Mouse (Mus musculus) heart, embryonic 12.5 days (tissue): ENCODE data around the gene Bcl2l10. TPM values are rescaled to one million over a fixed set of nuclear protein-coding genes. Genes with fewer than 3 reads are reported as not detected.
A peak's percentile ranks its signal among the peaks of the same experiment; 100 is the strongest.

Source experiments
- ATAC-seq: fragments of 200-750 bp; cut with Nextera tagmentation; 2 replicates; pipeline ENCODE4 v1.8.0; 2017; ENCODE audit warnings: moderate TSS enrichment, moderate library complexity; ENCODE audit not compliant: insufficient number of reproducible peaks, low FRiP score
- H3K27ac ChIP-seq: fragments of 300-500 bp; sonication (generic); 2 replicates; pipeline ENCODE4 v1.5.1; 2016; ENCODE audit warnings: mild to moderate bottlenecking, moderate library complexity; ENCODE audit not compliant: poor library complexity, severe bottlenecking
- H3K27me3 ChIP-seq: fragments of 300-500 bp; sonication (generic); replicated peaks from 2 replicates; pipeline ENCODE4 v1.6.1; 2016; ENCODE audit warnings: mild to moderate bottlenecking, moderate library complexity
- H3K36me3 ChIP-seq: fragments of 300-500 bp; sonication (generic); 2 replicates; pipeline ENCODE4 v1.6.1; 2016; ENCODE audit warnings: mild to moderate bottlenecking, moderate library complexity
- H3K4me1 ChIP-seq: fragments of 300-500 bp; sonication (generic); replicated peaks from 2 replicates; pipeline ENCODE4 v1.6.1; 2016; ENCODE audit warnings: mild to moderate bottlenecking
- H3K4me2 ChIP-seq: fragments of 300-500 bp; sonication (generic); 2 replicates; pipeline ENCODE4 v1.6.1; 2016; ENCODE audit warnings: mild to moderate bottlenecking, moderate library complexity
- H3K4me3 ChIP-seq: fragments of 300-500 bp; sonication (generic); 2 replicates; pipeline ENCODE4 v1.5.1; 2016; ENCODE audit warnings: mild to moderate bottlenecking
- H3K9ac ChIP-seq: fragments of 300-500 bp; sonication (generic); 2 replicates; pipeline ENCODE4 v1.6.1; 2016; ENCODE audit warnings: mild to moderate bottlenecking, moderate library complexity
- H3K9me3 ChIP-seq: fragments of 300-500 bp; sonication (generic); replicated peaks from 2 replicates; pipeline ENCODE4 v1.6.1; 2016; ENCODE audit warnings: mild to moderate bottlenecking, moderate library complexity
- whole genome bisulfite sequencing: fragments of 180-500 bp; shearing (Covaris S2); methylation state at CpG from one replicate; pipeline ENCODE4 v1.1.7; 2016; 5-methylcytosine and 5-hydroxymethylcytosine counted together
- polyA plus RNA-seq: library from polyadenylated mRNA; unstranded; fragments of >200 nt; fragmentation: Nextera tagmentation; extraction: Ambion mirVana; gene quantifications from 2 replicates; pipeline ENCODE4 v1.2.1, GENCODE M21; 2016

Bcl2l10 gene
- polyA plus RNA-seq: not detected in 2 replicates

GRCm38 (mm10) chr9:75347458-75347857, at the start of gene Bcl2l10:
Bcl2l10 (plus strand) TSS chr9:75347758.
- no peak within 1 kb of the TSS for H3K4me3 ChIP-seq
- peaks cover 12% of the 10 kb centered on the region for H3K4me1 ChIP-seq
- no peak within 1 kb of the TSS for H3K9ac ChIP-seq
- H3K9me3 ChIP-seq: no peaks in the 10 kb centered on the region
- no peak within 1 kb of the TSS for H3K27ac ChIP-seq
- ATAC-seq: no peak
- 83% methylated on average over 5 of the region's 5 CpGs for WGBS
- H3K27me3 ChIP-seq: no peaks in the 10 kb centered on the region
- H3K36me3 ChIP-seq: peaks cover 42% of the 10 kb centered on the region
- H3K4me2 ChIP-seq: no peak within 1 kb of the TSS

- Histone ChIP-seq H3K9ac (no peak overlapping the region), H3K27me3 (no peaks in the 10 kb centered on the region), H3K9me3 (no peaks in the 10 kb centered on the region; the same call in 1 of the 2 replicates), H3K27ac (no peak overlapping the region), H3K4me3 (no peak overlapping the region), H3K36me3 (no peaks in the 10 kb centered on the region), H3K4me2 (no peak overlapping the region), H3K4me1 (peaks cover 13% of the 10 kb centered on the region; the same call in 1 of the 2 replicates)
- 82% methylated on average over 2 of the region's 2 CpGs for WGBS
- ATAC-seq: no peak
Measured at GRCm38 (mm10) chr9:75299342-75299741, 48.2 kb upstream of the Bcl2l10 start.

- Histone ChIP-seq H3K27me3 (no peaks in the 10 kb centered on the region), H3K4me2 (no peak overlapping the region), H3K27ac (no peak overlapping the region), H3K4me3 (no peak overlapping the region), H3K9me3 (no peaks in the 10 kb centered on the region; the same call in 1 of the 2 replicates), H3K4me1 (peaks cover 13% of the 10 kb centered on the region; the same call in 1 of the 2 replicates), H3K36me3 (no peaks in the 10 kb centered on the region), H3K9ac (no peak overlapping the region)
- WGBS: 73% methylated on average over 2 of the region's 2 CpGs
- no peak for ATAC-seq
Measured at GRCm38 (mm10) chr9:75303033-75303432, 44.5 kb upstream of the Bcl2l10 start.

GRCm38 (mm10) chr9:75303701-75304261, 43.8 kb upstream of the Bcl2l10 start:
- H3K27ac ChIP-seq: no peak overlapping the region
- 29% methylated on average over 16 of the region's 16 CpGs for WGBS
- H3K4me2 ChIP-seq: peak overlapping the region; percentile 40
- no peak overlapping the region for H3K4me3 ChIP-seq
- no peaks in the 10 kb centered on the region for H3K27me3 ChIP-seq
- H3K9me3 ChIP-seq: no peaks in the 10 kb centered on the region; the same call in 1 of the 2 replicates
- H3K9ac ChIP-seq: no peak overlapping the region
- ATAC-seq: no peak
- H3K4me1 ChIP-seq: peaks cover 13% of the 10 kb centered on the region; the same call in 1 of the 2 replicates
- H3K36me3 ChIP-seq: no peaks in the 10 kb centered on the region

GRCm38 (mm10) chr9:75304286-75304685, 43.3 kb upstream of the Bcl2l10 start:
- no peak overlapping the region for H3K4me3 ChIP-seq
- no peaks in the 10 kb centered on the region; the same call in 1 of the 2 replicates for H3K9me3 ChIP-seq
- no peak overlapping the region for H3K9ac ChIP-seq
- peak overlapping the region; percentile 40 for H3K4me2 ChIP-seq
- H3K36me3 ChIP-seq: no peaks in the 10 kb centered on the region
- H3K27ac ChIP-seq: no peak overlapping the region
- H3K27me3 ChIP-seq: no peaks in the 10 kb centered on the region
- ATAC-seq: no peak
- 36% methylated on average over 7 of the region's 7 CpGs for WGBS
- H3K4me1 ChIP-seq: peaks cover 13% of the 10 kb centered on the region; the same call in 1 of the 2 replicates

GRCm38 (mm10) chr9:75306126-75306898, 41.2 kb upstream of the Bcl2l10 start, which contains the start of gene Gnb5:
Gnb5 (plus strand) TSS chr9:75306288.
- no peak within 1 kb of the TSS for H3K4me3 ChIP-seq
- H3K36me3 ChIP-seq: no peaks in the 10 kb centered on the region
- H3K9ac ChIP-seq: no peak within 1 kb of the TSS
- H3K27ac ChIP-seq: no peak within 1 kb of the TSS
- no peaks in the 10 kb centered on the region for H3K9me3 ChIP-seq
- ATAC-seq: no peak
- H3K27me3 ChIP-seq: no peaks in the 10 kb centered on the region
- WGBS: 73% methylated on average over 11 of the region's 11 CpGs
- peaks cover 8% of the 10 kb centered on the region; the same call in 1 of the 2 replicates for H3K4me1 ChIP-seq
- H3K4me2 ChIP-seq: no peak within 1 kb of the TSS

GRCm38 (mm10) chr9:75307015-75307414, 40.5 kb upstream of the Bcl2l10 start:
- no peaks in the 10 kb centered on the region for H3K36me3 ChIP-seq
- H3K9me3 ChIP-seq: no peaks in the 10 kb centered on the region
- no peaks in the 10 kb centered on the region for H3K27me3 ChIP-seq
- no peak overlapping the region for H3K4me3 ChIP-seq
- H3K27ac ChIP-seq: no peak overlapping the region
- no peak overlapping the region for H3K4me2 ChIP-seq
- peaks cover 8% of the 10 kb centered on the region; the same call in 1 of the 2 replicates for H3K4me1 ChIP-seq
- WGBS: 82% methylated on average over 5 of the region's 5 CpGs
- ATAC-seq: no peak
- no peak overlapping the region for H3K9ac ChIP-seq

GRCm38 (mm10) chr9:75308621-75309020, 38.9 kb upstream of the Bcl2l10 start:
- Histone ChIP-seq H3K4me3 (no peak overlapping the region), H3K9me3 (no peaks in the 10 kb centered on the region), H3K27me3 (no peaks in the 10 kb centered on the region), H3K4me2 (no peak overlapping the region), H3K27ac (no peak overlapping the region), H3K9ac (no peak overlapping the region), H3K4me1 (peaks cover 7% of the 10 kb centered on the region; the same call in 1 of the 2 replicates), H3K36me3 (no peaks in the 10 kb centered on the region)
- 50% methylated on average over 5 of the region's 5 CpGs for WGBS
- ATAC-seq: no peak

- H3K4me3 ChIP-seq: no peak overlapping the region
- H3K4me1 ChIP-seq: peaks cover 12% of the 10 kb centered on the region
- H3K4me2 ChIP-seq: no peak overlapping the region
- no peak overlapping the region for H3K9ac ChIP-seq
- H3K27me3 ChIP-seq: no peaks in the 10 kb centered on the region
- 19% methylated on average over 4 of the region's 4 CpGs for WGBS
- H3K27ac ChIP-seq: no peak overlapping the region
- no peak for ATAC-seq
- H3K9me3 ChIP-seq: no peaks in the 10 kb centered on the region
- 0 out of 2 replicates have a peak, but pooled peaks cover 4% of the 10 kb centered on the region for H3K36me3 ChIP-seq
Measured at GRCm38 (mm10) chr9:75312008-75312407, 35.5 kb upstream of the Bcl2l10 start.

- peak overlapping the region; percentile 82; the same call in 1 of the 2 replicates for H3K9ac ChIP-seq
Measured at GRCm38 (mm10) chr9:75313138-75313831, 34.3 kb upstream of the Bcl2l10 start.

More at GRCm38 (mm10) chr9:75313138-75313831, 34.3 kb upstream of the Bcl2l10 start:
- H3K27ac ChIP-seq: 0 out of 2 replicates have a peak overlapping the region, but pooled peaks have one; percentile 79
- peak overlapping the region; percentile 78 for H3K4me3 ChIP-seq
- H3K36me3 ChIP-seq: peaks cover 12% of the 10 kb centered on the region; the same call in 1 of the 2 replicates
- H3K4me2 ChIP-seq: peak overlapping the region; percentile 85
- WGBS: 38% methylated on average over 11 of the region's 11 CpGs
- peaks cover 12% of the 10 kb centered on the region for H3K4me1 ChIP-seq
- ATAC-seq: no peak; the same call in 1 of the 2 replicates
- H3K9me3 ChIP-seq: no peaks in the 10 kb centered on the region
- no peaks in the 10 kb centered on the region for H3K27me3 ChIP-seq
